Mouse (Mus musculus) regulatory T cell (primary cell): Measurements from ENCODE around the gene Mark3.

Experiments
- in situ Hi-C: fragments of 300-600 bp; cut with MboI, MseI; formaldehyde crosslinking; loops from one replicate; pipeline ENCODE4 v1.15.1; 2025; ENCODE audit warnings: high pct_unique_total_duplicates

Gene Mark3

DNA sequence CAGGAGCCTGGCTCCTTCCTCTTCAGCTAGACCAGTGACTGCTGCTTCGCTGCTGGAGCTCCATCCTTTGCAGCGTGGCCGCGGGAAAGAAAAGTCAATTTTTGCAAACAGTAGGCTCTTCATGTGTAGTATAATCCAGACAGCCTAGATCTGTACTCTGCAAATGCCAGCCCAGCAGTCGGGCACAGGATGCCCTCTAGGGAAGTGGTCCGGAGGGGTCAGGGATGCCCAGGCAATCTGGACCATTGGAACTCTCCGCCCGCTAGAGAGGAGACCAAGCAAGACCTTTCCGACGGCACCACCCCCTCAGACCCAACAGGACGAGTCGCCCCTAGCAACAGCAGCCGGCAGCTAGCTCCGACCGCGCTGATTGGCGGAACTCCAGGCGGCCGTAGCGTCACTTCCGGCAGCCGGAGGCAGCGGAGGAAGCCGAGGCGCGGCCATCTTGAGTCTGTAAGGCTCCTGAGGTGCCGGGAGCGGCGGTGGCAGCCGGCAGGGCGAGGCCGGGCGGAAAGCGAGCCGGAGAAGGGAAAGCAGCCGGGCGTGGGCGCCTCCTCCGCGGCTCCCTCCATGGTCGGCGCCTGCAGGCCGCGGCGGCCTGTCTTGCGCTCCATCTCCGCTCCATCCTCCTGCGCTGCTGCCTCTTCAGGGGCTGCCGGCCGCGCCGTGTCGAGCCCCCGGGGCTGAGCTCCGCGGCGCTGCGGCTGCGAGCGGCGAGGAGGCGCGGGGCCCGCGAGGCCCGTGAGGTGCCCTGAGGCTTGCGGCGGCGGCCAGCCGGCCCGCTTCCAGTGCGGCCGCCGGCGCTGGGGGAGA, at the start of gene Mark3:
Gene Mark3 (plus strand): TSS at position 450 of the 813 bp plus-strand sequence.
- in situ Hi-C loops = loop anchor here (25.0 kb wide), 1 partner anchor 1087 kb away; no protein-coding TSS in a partner anchor

GRCm38 (mm10) chr12:111524883-111525282, 49.4 kb upstream of the Mark3 start:
- in situ Hi-C loops = no loop called here

GRCm38 (mm10) chr12:111527643-111528281, 46.6 kb upstream of the Mark3 start:
- in situ Hi-C loops = no loop called here

GRCm38 (mm10) chr12:111529192-111529591, 45.1 kb upstream of the Mark3 start:
- in situ Hi-C loops = no loop called here

DNA sequence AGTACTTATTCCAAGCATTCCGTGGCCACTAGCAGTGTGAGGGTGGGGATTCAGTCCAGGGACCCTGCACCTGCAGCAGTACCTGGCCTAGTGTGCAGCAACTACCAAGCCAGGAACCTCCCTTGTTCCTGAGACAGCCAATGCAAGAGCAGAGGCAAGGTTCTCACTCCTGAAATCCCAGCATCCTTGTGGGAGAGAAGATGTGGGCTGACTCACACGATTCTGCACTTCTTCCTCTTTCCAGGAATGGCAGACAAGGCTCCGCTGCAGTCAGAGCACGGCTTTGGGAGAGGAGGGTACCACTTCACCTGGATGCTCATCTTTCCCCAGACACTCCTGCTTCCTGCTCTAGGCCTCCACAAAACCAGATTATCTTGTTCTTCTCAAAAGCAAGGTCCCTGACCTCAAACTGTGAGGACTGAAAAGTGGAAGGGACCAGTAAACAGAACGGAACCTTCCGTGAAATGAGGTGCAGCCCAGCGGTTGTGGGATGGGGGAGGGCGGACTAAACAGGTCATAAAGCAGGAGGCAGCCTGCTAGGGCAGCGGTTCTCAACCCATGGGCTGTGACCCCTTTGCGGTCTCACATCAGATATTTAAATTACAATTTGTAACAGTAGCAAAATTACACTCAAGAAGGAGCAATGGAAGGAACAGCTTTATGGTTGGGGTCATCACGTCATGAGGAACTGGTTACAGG, 41.1 kb upstream of the Mark3 start:
- in situ Hi-C loops = no loop called here

- in situ Hi-C loops = no loop called here
These were observed 39.0 kb upstream of the Mark3 start for GRCm38 (mm10) chr12:111535281-111535680.

DNA sequence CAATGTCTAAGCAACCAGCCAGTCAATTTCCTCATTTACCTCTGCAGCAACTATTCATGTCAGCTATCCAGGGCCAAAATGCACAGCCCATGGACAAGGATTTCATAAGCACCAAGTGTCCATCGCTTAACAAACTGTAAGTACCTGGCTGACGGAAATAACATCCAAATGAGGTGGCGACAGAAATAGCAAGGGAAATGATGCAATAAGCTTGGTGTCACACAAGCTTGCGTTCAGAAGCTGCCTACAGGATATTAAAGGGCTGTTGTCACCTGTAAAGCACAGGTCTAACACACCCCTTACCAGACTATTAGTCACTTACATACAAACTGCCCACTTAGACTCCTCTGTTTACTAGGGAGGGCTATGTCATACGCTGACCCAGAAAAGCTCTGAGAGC, 38.6 kb upstream of the Mark3 start:
- in situ Hi-C loops = no loop called here

GRCm38 (mm10) chr12:111536746-111537145, 37.6 kb upstream of the Mark3 start:
- in situ Hi-C loops = no loop called here

GRCm38 (mm10) chr12:111537341-111537740, 37.0 kb upstream of the Mark3 start:
- in situ Hi-C loops = no loop called here

DNA sequence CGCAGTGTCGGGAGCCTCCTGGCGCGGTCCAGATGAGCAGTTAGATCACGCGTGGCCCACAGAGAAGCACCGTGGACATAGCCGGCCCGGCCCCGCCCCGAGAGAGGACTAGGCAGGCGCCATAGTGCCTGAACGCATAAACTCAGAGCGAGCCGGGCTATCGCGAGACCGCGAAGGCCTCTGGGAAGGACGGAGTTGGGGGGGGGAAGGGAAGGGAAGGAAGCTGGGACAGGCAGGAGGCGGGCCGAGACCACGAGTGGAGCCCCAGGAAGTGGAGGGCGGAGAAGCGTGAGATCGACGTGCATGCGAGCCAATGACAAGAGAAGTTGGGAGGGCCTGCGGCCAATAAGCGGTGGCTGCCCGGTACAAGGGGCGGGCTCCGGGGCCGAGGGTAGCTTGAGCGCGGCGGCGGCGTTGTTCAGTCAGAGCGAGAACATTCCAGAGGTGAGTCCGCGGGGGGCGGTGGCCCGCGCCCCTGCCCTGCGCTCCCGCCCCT, 36.5 kb upstream of the Mark3 start, which contains the start of gene Eif5:
Gene Eif5 (plus strand): TSS at position 221 of the 496 bp plus-strand sequence.
- in situ Hi-C loops = no loop called here

DNA sequence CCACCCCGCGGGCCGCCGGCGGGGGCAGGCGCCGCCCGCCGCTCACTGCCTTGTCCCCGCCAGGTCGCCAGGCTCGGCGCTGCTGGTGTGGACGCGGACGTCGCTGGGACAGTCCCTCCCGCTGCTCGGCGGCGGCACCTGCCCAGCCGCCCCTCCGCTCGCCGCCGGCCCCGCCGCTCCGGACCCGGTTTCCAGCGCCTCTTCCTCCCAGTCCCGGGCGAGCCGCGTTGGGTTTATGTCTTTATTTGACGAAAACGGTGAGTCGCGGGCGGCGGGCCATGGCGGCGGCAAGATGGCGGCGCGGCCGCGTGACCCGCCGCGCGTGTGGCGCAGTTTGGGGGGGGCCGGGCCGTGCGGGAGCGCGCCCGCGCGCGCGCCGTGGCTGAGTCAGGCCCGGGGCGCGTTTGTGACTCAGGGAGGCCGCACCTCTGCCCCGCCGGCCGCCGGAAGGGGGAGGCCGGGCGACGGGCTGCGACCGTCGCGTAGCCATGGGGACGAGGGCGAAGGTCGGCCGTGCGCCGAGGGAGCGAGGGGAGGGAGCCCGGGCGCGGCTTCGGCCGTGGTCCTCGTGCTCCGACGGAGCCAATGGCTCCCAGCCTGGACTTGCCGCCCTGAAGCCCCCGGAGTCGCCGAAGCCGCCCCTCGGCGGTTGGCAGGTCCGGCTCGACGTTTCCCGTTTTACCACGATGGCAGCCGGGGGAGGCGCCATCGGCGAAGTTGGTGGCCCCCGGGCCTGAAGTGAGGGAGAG, 35.9 kb upstream of the Mark3 start:
- in situ Hi-C loops = no loop called here

DNA sequence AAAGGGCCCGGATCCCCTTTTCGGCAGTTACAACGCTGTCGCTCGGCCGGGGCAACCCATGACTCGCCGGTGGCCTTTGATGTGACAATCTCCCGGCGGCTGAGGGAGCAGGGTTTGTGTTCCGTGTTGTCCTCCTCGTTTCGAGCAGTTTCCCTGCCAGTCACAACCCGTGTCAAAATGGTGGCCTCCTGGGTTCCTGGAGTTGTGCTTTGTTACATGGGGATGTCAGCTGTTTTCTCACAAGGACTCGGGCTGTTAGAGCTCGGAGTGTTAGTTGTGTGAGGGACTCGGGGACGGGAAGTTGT, 35.3 kb upstream of the Mark3 start:
- in situ Hi-C loops = no loop called here

GRCm38 (mm10) chr12:111547070-111547469, 27.3 kb upstream of the Mark3 start:
- in situ Hi-C loops = no loop called here

- in situ Hi-C loops = no loop called here
These were observed 25.6 kb upstream of the Mark3 start for GRCm38 (mm10) chr12:111548555-111549289.

GRCm38 (mm10) chr12:111550679-111551078, 23.6 kb upstream of the Mark3 start:
- in situ Hi-C loops = loop anchor here (25.0 kb wide), 1 partner anchor 1063 kb away; no protein-coding TSS in a partner anchor

- in situ Hi-C loops = loop anchor here (25.0 kb wide), 1 partner anchor 1065 kb away; no protein-coding TSS in a partner anchor
These were observed 22.0 kb upstream of the Mark3 start for GRCm38 (mm10) chr12:111552342-111552741.

GRCm38 (mm10) chr12:111555357-111555756, 19.0 kb upstream of the Mark3 start:
- in situ Hi-C loops = loop anchor here (25.0 kb wide), 1 partner anchor 1068 kb away; no protein-coding TSS in a partner anchor

DNA sequence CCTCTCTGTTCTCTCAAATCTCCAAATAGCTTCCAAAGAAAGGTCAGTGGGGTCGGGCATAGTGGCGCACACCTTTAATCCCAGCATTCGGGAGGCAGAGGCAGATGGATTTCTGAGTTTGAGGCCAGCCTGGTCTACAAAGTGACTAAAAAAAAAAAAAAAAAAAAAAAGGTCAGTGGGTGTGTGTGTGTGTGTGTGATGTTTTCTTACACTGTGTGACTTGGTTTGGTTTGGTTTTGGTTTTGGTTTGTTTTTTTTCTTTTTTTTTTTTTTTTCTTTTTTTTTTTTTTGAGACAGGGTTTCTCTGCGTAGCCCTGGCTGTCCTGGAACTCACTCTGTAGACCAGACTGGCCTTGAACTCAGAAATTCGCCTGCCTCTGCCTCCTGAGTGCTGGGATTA, 18.4 kb upstream of the Mark3 start:
- in situ Hi-C loops = loop anchor here (25.0 kb wide), 1 partner anchor 1069 kb away; no protein-coding TSS in a partner anchor

- in situ Hi-C loops = loop anchor here (25.0 kb wide), 1 partner anchor 1070 kb away; no protein-coding TSS in a partner anchor
These were observed 16.8 kb upstream of the Mark3 start for GRCm38 (mm10) chr12:111557538-111557937.

- in situ Hi-C loops = loop anchor here (25.0 kb wide), 1 partner anchor 1071 kb away; no protein-coding TSS in a partner anchor
These were observed 15.7 kb upstream of the Mark3 start for GRCm38 (mm10) chr12:111558655-111559054.
